Mouse (Mus musculus): ENCODE results near the gene Syn3. TPM values are rescaled to one million over a fixed set of nuclear protein-coding genes. Genes with fewer than 3 reads are reported as not detected.
A peak's percentile ranks its signal among the peaks of the same experiment; 100 is the strongest.
"Not testable (repeated sequence)": the region's sequence is repeated elsewhere in the genome, so short reads cannot be mapped to it uniquely, and the experiment has no call there.

Gene Syn3
- polyA plus RNA-seq, 1 experiment: 0.15 TPM

DNA sequence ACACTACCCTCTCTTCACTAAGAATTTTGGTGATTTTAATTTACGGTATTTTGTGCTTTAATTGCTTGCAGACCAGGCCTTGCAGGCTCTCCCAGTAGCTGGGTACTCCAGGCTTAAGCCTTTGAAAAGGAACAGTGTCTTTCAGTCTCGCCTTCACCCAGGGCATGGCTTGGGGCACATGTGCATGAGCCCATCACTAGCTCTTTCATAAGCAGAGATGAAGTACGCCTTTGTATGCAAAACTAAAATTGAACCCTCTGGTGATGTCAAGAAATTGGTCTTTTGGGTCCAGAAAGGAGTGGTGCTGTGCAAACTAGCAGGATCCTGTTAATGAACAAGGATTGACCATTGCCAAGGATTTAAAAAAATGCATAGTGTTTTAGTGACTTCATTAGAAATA, 466.2 kb downstream of the Syn3 start:
- Histone ChIP-seq H3K27me3 (replicated peaks) (no peaks in the 10 kb centered on the region), H3K36me3 (replicated peaks; ENCODE audit: low read length) (peaks cover 97% of the 10 kb centered on the region), H3K4me1 (peaks cover 16% of the 10 kb centered on the region; the same call in 1 of the 2 replicates), H3K4me3 (replicated peaks) (no peak overlapping the region), H3K9me3 (peaks cover 11% of the 10 kb centered on the region)
- TF ChIP-seq FLI1 (IDR thresholded peaks at IDR 0.05; ENCODE audit: low read length) (no peak), GATA1 (IDR thresholded peaks at IDR 0.05; ENCODE audit: borderline replicate concordance, low read length) (no peak)

DNA sequence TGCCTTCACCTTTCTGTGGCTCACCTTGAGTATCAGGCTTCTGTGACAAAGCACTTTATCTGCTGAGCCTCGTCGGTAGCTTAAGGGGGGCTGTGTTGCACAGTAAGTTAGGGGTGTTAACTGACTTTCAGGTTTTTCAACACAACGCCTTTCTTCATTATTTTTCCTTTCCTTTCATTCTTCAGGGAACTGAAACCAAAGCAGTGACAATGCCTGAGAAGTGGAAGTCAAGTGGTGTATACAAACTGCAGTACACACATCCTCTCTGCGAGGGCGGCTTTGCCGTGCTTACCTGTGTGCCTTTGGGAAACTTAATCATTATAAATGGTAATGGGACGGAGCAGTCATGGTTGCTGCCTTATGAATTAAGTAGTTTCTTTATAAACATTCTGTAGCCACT, 468.0 kb downstream of the Syn3 start:
- H3K4me3 ChIP-seq (replicated peaks): no peak overlapping the region
- peaks cover 80% of the 10 kb centered on the region for H3K36me3 ChIP-seq (replicated peaks; ENCODE audit: low read length)
- no peak for TF ChIP-seq FLI1 (IDR thresholded peaks at IDR 0.05; ENCODE audit: low read length)
- no peak for TF ChIP-seq GATA1 (IDR thresholded peaks at IDR 0.05; ENCODE audit: borderline replicate concordance, low read length)
- H3K9me3 ChIP-seq: peaks cover 11% of the 10 kb centered on the region
- H3K4me1 ChIP-seq: peaks cover 32% of the 10 kb centered on the region
- no peaks in the 10 kb centered on the region for H3K27me3 ChIP-seq (replicated peaks)

- H3K27me3 ChIP-seq (replicated peaks); H3K4me3 ChIP-seq (replicated peaks): not testable (repeated sequence)
- peaks cover 50% of the 10 kb centered on the region for H3K36me3 ChIP-seq (replicated peaks; ENCODE audit: low read length)
- H3K9me3 ChIP-seq: peaks cover 11% of the 10 kb centered on the region
- peaks cover 48% of the 10 kb centered on the region for H3K4me1 ChIP-seq
Observed at GRCm38 (mm10) chr10:86026807-86027206, 471.9 kb downstream of the Syn3 start.

- Histone ChIP-seq H3K4me3 (replicated peaks) (no peak overlapping the region), H3K4me1 (peaks cover 51% of the 10 kb centered on the region), H3K9me3 (peaks cover 11% of the 10 kb centered on the region), H3K27me3 (replicated peaks) (no peaks in the 10 kb centered on the region), H3K36me3 (replicated peaks; ENCODE audit: low read length) (peaks cover 46% of the 10 kb centered on the region)
- no peak for TF ChIP-seq FLI1 (IDR thresholded peaks at IDR 0.05; ENCODE audit: low read length)
- no peak for TF ChIP-seq GATA1 (IDR thresholded peaks at IDR 0.05; ENCODE audit: borderline replicate concordance, low read length)
Observed at GRCm38 (mm10) chr10:86026354-86026753, 472.3 kb downstream of the Syn3 start.

- Histone ChIP-seq H3K4me3 (replicated peaks) (no peak overlapping the region), H3K27me3 (replicated peaks) (no peaks in the 10 kb centered on the region), H3K9me3 (peaks cover 11% of the 10 kb centered on the region), H3K36me3 (replicated peaks; ENCODE audit: low read length) (peaks cover 41% of the 10 kb centered on the region), H3K4me1 (peaks cover 56% of the 10 kb centered on the region)
- TF ChIP-seq FLI1 (IDR thresholded peaks at IDR 0.05; ENCODE audit: low read length) (no peak), GATA1 (IDR thresholded peaks at IDR 0.05; ENCODE audit: borderline replicate concordance, low read length) (no peak)
Observed at GRCm38 (mm10) chr10:86025906-86026305, 472.8 kb downstream of the Syn3 start.

GRCm38 (mm10) chr10:86023149-86023548, 475.5 kb downstream of the Syn3 start:
- Histone ChIP-seq H3K36me3 (replicated peaks; ENCODE audit: low read length) (peaks cover 14% of the 10 kb centered on the region), H3K4me1 (peaks cover 53% of the 10 kb centered on the region), H3K27me3 (replicated peaks) (no peaks in the 10 kb centered on the region), H3K4me3 (replicated peaks) (peak overlapping the region; percentile 99), H3K9me3 (no peaks in the 10 kb centered on the region)
- no peak for TF ChIP-seq GATA1 (IDR thresholded peaks at IDR 0.05; ENCODE audit: borderline replicate concordance, low read length)
- TF ChIP-seq FLI1 (IDR thresholded peaks at IDR 0.05; ENCODE audit: low read length): no peak

DNA sequence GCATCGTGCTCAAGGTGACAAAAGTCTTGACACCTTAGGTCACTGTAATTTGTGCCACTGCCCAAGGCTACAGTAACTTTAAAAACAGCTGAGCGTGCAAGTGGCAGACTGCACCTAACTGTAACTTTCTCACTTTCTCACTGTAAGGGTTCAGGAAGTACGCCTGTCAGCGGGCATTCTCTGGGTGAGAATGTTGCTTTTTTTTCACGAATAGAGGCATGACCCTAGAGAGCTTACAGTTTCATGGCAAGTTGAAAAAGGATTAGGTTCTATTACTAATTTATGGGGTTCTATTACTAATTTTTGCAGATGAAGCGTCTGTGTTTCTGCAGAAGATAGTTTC, 476.3 kb downstream of the Syn3 start:
- TF ChIP-seq GATA1 (IDR thresholded peaks at IDR 0.05; ENCODE audit: borderline replicate concordance, low read length): no peak
- Histone ChIP-seq H3K4me1 (peaks cover 48% of the 10 kb centered on the region), H3K36me3 (replicated peaks; ENCODE audit: low read length) (peaks cover 8% of the 10 kb centered on the region), H3K4me3 (replicated peaks) (peak overlapping the region; percentile 99), H3K9me3 (no peaks in the 10 kb centered on the region), H3K27me3 (replicated peaks) (no peaks in the 10 kb centered on the region)

DNA sequence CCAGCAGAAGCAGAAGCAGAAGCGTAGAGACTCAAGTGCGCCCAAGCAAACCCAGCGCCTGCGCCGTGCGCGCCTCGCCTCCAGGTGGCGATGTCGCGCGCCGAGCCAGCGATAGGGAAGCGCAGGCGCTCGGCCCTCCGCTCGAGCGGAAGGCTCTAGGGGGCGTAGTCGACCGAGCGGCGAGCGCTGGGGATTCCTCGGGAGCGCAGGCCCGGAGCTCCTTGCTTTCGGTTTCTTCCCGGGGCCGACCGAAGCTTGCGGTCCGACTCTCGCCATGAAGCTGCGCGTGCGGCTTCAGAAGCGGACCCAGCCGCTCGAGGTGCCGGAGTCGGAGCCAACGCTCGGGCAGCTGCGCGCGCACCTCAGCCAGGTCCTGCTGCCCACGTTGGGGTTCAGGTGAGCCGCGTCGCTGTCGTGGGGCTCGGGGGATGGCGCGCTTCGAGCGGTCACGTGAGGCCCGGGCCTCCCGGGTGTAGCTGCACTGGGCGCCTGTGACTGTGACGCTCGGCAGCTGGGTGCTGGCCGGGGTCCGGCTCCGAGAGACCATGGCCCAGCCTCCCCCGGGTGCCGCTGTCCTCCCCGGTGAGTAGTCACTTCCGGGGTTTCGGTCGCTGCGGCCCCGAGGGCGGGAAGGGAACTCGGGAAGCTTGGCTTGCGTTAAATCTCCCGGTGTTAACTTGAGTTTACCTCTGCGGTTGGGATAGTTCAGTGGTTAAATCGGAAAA, 476.8 kb downstream of the Syn3 start, which contains the start of gene Fbxo7:
Gene Fbxo7, plus strand, starts transcription at position 224 of the 725 bp plus-strand sequence.
- peak within 1 kb of the TSS; percentile 99 for H3K4me3 ChIP-seq (replicated peaks)
- H3K4me1 ChIP-seq: peaks cover 44% of the 10 kb centered on the region
- no peaks in the 10 kb centered on the region for H3K9me3 ChIP-seq
- peaks cover 8% of the 10 kb centered on the region for H3K36me3 ChIP-seq (replicated peaks; ENCODE audit: low read length)
- TF ChIP-seq FLI1 (IDR thresholded peaks at IDR 0.05; ENCODE audit: low read length): no peak
- no peak for TF ChIP-seq GATA1 (IDR thresholded peaks at IDR 0.05; ENCODE audit: borderline replicate concordance, low read length)
- no peaks in the 10 kb centered on the region for H3K27me3 ChIP-seq (replicated peaks)

DNA sequence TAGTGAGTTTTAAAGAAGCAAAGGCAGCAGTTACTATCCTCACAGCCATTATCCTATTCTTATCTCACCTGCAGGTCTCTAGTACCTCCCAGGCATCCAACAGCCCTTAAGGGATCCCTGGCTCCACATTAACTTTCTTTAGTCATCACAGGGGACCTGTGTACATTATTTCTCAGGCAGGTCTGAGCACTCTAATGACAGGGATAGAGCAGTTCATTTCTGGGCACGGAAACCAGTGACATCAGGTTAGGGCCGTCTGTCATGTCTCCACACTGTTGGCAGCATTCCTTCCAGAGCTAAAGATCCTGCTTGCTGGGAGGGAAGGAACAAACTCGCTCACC, 477.3 kb downstream of the Syn3 start:
- peak overlapping the region; percentile 99 for H3K4me3 ChIP-seq (replicated peaks)
- TF ChIP-seq GATA1 (IDR thresholded peaks at IDR 0.05; ENCODE audit: borderline replicate concordance, low read length) (no peak), FLI1 (IDR thresholded peaks at IDR 0.05; ENCODE audit: low read length) (no peak)
- H3K27me3 ChIP-seq (replicated peaks): peaks cover 2% of the 10 kb centered on the region

GRCm38 (mm10) chr10:86018813-86019212, 479.9 kb downstream of the Syn3 start:
- H3K27me3 ChIP-seq (replicated peaks): peaks cover 4% of the 10 kb centered on the region
- no peaks in the 10 kb centered on the region for H3K9me3 ChIP-seq
- no peak for TF ChIP-seq GATA1 (IDR thresholded peaks at IDR 0.05; ENCODE audit: borderline replicate concordance, low read length)
- no peak for TF ChIP-seq FLI1 (IDR thresholded peaks at IDR 0.05; ENCODE audit: low read length)
- no peak overlapping the region for H3K4me3 ChIP-seq (replicated peaks)
- peaks cover 23% of the 10 kb centered on the region for H3K4me1 ChIP-seq
- no peaks in the 10 kb centered on the region for H3K36me3 ChIP-seq (replicated peaks; ENCODE audit: low read length)

More for the DNA sequence above, 477.3 kb downstream of the Syn3 start:
- H3K4me1 ChIP-seq: peaks cover 44% of the 10 kb centered on the region
- H3K36me3 ChIP-seq (replicated peaks; ENCODE audit: low read length): peaks cover 8% of the 10 kb centered on the region
- H3K9me3 ChIP-seq: no peaks in the 10 kb centered on the region

GRCm38 (mm10) chr10:86017781-86018180, 480.9 kb downstream of the Syn3 start:
- no peak for TF ChIP-seq GATA1 (IDR thresholded peaks at IDR 0.05; ENCODE audit: borderline replicate concordance, low read length)
- TF ChIP-seq FLI1 (IDR thresholded peaks at IDR 0.05; ENCODE audit: low read length): no peak

More at GRCm38 (mm10) chr10:86017781-86018180, 480.9 kb downstream of the Syn3 start:
- H3K9me3 ChIP-seq: no peaks in the 10 kb centered on the region
- peaks cover 4% of the 10 kb centered on the region for H3K27me3 ChIP-seq (replicated peaks)
- H3K36me3 ChIP-seq (replicated peaks; ENCODE audit: low read length): no peaks in the 10 kb centered on the region
- H3K4me1 ChIP-seq: peaks cover 16% of the 10 kb centered on the region
- no peak overlapping the region for H3K4me3 ChIP-seq (replicated peaks)
